Mouse (Mus musculus) lung, embryonic 15.5 days (tissue): Measurements from ENCODE around the gene Ehbp1. TPM values are rescaled to one million over a fixed set of nuclear protein-coding genes. Genes with fewer than 3 reads are reported as not detected.

ENCODE experiments used
- ATAC-seq: fragments of 200-750 bp; cut with Nextera tagmentation; 2 replicates; pipeline ENCODE4 v1.8.0; 2017; ENCODE audit warnings: moderate number of reproducible peaks, borderline replicate concordance; ENCODE audit not compliant: low FRiP score, low TSS enrichment; ENCODE audit errors: extremely low read depth
- H3K27ac ChIP-seq: fragments of 300-500 bp; sonication (generic); 2 replicates; pipeline ENCODE4 v1.5.1; 2015; ENCODE audit warnings: moderate library complexity, mild to moderate bottlenecking, inconsistent platforms
- H3K27me3 ChIP-seq: fragments of 300-500 bp; sonication (generic); 2 replicates; pipeline ENCODE4 v1.6.1; 2015; ENCODE audit warnings: inconsistent platforms
- H3K36me3 ChIP-seq: fragments of 300-500 bp; sonication (generic); 2 replicates; pipeline ENCODE4 v1.6.1; 2015; ENCODE audit warnings: inconsistent platforms
- H3K4me1 ChIP-seq: fragments of 300-500 bp; sonication (generic); 2 replicates; pipeline ENCODE4 v1.6.1; 2015; ENCODE audit warnings: inconsistent platforms
- H3K4me2 ChIP-seq: fragments of 300-500 bp; sonication (generic); 2 replicates; pipeline ENCODE4 v1.6.1; 2015; ENCODE audit warnings: inconsistent platforms, mild to moderate bottlenecking, moderate library complexity
- H3K4me3 ChIP-seq: fragments of 300-500 bp; sonication (generic); 2 replicates; pipeline ENCODE4 v1.5.1; 2015; ENCODE audit warnings: mild to moderate bottlenecking, inconsistent platforms
- H3K9ac ChIP-seq: fragments of 300-500 bp; sonication (generic); 2 replicates; pipeline ENCODE4 v1.6.1; 2015; ENCODE audit warnings: inconsistent platforms
- H3K9me3 ChIP-seq: fragments of 300-500 bp; sonication (generic); 2 replicates; pipeline ENCODE4 v1.6.1; 2016; ENCODE audit warnings: inconsistent platforms
- WGBS: fragments of 180-500 bp; shearing (Covaris S2); methylation state at CpG from one replicate; pipeline ENCODE4 v1.1.7; 2015; 5-methylcytosine and 5-hydroxymethylcytosine counted together
- polyA plus RNA-seq: library from polyadenylated mRNA; unstranded; fragments of >200 nt; fragmentation: Nextera tagmentation; extraction: Ambion mirVana; gene quantifications from 2 replicates; pipeline ENCODE4 v1.2.1, GENCODE M21; 2015

The Ehbp1 gene
- polyA plus RNA-seq, 1 experiment from 2014 or later = 11.2 TPM

DNA sequence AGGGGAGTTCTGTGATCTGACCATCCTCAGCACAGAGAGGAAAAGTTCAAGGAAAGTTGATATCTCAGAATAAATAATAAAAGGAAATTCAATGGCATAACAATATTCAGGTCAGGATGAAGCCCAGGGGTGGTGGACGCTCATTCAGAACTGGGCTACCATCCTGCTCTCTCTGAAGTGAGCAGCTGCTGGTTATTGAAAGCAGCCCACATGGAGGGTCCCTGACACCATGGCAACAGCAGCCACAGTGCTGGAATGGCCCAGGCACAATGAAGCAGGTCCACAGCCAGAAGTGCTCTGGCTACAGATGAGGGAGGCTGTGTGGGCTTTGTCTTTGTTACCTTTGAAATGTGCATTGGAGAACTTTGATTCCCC, 6.4 kb upstream of the Ehbp1 start:
- no peak for ATAC-seq
- peaks cover 15% of the 10 kb centered on the region for H3K4me1 ChIP-seq
- H3K9ac ChIP-seq = no peak overlapping the region
- no peak overlapping the region for H3K4me2 ChIP-seq
- H3K27me3 ChIP-seq = no peaks in the 10 kb centered on the region
- no peak overlapping the region for H3K4me3 ChIP-seq
- WGBS = 54% methylated on average over 1 of the region's 1 CpGs
- 0 out of 2 replicates have a peak overlapping the region, but pooled peaks have one; percentile 34 for H3K27ac ChIP-seq
- H3K36me3 ChIP-seq = no peaks in the 10 kb centered on the region
- H3K9me3 ChIP-seq = no peaks in the 10 kb centered on the region

DNA sequence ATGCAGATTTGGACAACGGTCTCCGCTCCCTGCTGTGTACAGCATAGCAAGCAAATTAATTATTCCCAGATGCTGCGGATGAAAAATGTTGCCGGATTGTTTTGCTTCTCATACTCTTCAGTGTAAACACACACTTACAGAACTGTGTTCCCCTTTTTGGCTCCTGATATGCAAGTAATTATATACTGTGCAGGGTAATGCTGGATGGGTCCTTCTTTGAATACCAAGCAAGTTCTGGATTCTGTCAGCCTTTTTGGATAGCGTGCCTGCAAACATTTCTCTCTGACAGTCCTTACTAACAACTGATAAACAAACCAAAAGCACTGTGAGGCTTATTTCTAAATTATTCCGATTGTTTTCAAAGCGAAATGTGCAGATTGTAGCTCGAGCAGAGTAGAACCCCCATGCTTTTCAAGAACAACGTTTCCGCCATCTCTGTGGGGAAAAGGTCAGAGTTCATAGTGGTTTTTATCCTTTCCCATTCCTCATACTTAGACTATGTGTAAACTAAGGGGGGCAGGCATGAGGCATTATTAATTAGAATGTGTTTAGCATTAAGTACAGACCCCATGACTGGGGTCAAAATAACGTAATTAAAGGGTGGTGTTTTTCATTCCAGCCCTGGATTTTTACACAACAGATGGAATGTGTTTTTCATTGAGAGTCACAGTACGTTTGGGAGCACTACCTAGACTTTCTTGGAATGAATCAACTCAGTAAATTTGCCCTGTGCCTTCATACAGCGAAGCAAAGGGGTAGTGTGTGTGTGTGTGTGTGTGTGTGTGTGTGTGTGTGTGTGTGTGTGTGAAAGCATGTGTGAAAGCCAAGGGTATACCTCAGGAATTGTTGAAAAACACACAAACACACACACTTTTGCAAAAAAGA, 5.8 kb upstream of the Ehbp1 start:
- Histone ChIP-seq H3K4me3 (no peak overlapping the region), H3K9me3 (no peaks in the 10 kb centered on the region), H3K9ac (no peak overlapping the region), H3K4me1 (peaks cover 18% of the 10 kb centered on the region), H3K27ac (peak overlapping the region; percentile 63), H3K27me3 (no peaks in the 10 kb centered on the region), H3K4me2 (no peak overlapping the region), H3K36me3 (no peaks in the 10 kb centered on the region)
- ATAC-seq = peak; percentile 84; the same call in 1 of the 2 replicates
- WGBS = 42% methylated on average over 13 of the region's 13 CpGs

DNA sequence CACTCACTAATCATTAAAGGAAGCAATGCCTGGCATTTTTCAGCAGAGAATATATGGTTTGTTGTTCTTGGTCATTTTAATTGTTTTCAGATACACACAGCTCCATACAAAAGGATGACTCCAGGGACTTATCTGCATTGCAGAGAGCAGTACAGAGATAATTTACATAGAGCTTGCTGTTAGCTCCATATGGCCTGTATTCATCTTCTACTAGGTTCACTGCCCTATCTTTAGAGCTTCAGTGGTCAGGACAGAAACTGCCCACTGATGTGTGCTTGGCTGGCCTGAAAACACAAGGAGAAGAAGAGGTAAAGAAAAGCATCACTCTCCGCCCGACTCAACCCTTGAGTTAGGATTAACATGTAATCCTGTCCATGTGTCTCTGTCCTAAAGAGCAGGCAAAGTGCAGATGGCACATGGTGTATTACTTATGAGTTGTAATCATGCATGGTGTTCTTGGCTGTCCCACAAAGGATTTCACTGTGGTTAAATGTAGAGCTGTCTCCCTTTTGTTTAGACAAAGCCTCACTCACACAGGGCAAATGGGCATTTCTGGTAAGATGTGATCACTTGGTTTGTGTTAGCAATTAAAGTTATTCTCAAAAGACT, 14.7 kb downstream of the Ehbp1 start:
- Histone ChIP-seq H3K9ac (no peak overlapping the region), H3K27me3 (no peaks in the 10 kb centered on the region), H3K36me3 (no peaks in the 10 kb centered on the region), H3K27ac (no peak overlapping the region), H3K9me3 (no peaks in the 10 kb centered on the region), H3K4me1 (no peaks in the 10 kb centered on the region), H3K4me2 (no peak overlapping the region), H3K4me3 (no peak overlapping the region)
- 63% methylated on average over 2 of the region's 2 CpGs for WGBS
- no peak for ATAC-seq

DNA sequence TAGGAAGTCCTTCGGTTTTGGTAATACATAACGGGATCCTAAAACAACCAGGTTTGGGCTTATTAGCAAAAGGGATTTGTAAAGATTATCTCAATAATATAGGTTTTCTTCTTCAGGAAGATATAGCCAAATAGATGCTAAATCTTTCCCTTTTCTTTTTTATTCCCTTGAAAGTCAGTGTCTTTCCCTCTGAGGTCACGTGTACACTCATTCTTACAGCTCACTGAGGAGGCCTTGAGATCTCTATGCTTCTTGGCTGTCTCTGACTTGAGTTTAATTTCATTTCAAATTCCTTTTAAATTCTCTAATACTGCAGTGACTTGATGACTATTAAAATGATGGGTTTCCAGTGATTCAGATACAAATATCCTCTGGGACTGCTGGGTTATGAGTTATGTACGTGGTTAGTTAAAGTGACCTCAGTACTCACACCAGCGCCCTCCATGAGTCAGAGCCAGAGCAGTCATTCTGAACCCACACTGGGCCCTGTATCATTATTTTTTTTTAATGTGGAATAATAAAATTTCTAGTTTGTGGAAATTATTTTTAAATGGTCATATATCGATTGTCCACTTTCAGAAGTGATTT, 24.2 kb downstream of the Ehbp1 start:
- Histone ChIP-seq H3K27me3 (no peaks in the 10 kb centered on the region), H3K27ac (no peak overlapping the region), H3K4me2 (no peak overlapping the region), H3K4me1 (no peaks in the 10 kb centered on the region), H3K4me3 (no peak overlapping the region), H3K9me3 (no peaks in the 10 kb centered on the region), H3K9ac (no peak overlapping the region), H3K36me3 (no peaks in the 10 kb centered on the region)
- no peak for ATAC-seq
- 87% methylated on average over 6 of the region's 6 CpGs for WGBS

DNA sequence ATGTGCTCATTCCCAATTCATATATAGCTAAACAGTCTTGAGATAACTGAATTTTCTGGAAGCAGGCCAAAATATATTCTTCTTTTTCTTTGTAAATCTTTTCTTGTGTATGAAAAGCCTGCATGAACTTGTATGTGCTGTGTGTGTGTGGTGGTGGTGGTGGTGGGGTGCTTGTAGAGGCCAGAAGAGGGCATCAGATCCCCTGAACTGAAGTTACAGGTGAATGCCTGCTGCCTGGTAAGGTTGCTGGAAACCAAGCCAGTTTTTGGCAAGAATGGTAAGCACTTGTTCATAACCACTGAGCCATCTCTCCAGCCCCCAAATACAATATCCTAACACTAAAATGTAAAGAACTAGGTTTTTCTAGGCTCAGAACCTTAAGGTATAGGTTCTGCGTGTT, 26.3 kb downstream of the Ehbp1 start:
- WGBS = 91% methylated on average over 1 of the region's 1 CpGs
- Histone ChIP-seq H3K27ac (no peak overlapping the region), H3K27me3 (no peaks in the 10 kb centered on the region), H3K4me1 (no peaks in the 10 kb centered on the region), H3K4me3 (no peak overlapping the region), H3K9ac (no peak overlapping the region), H3K9me3 (no peaks in the 10 kb centered on the region), H3K36me3 (no peaks in the 10 kb centered on the region), H3K4me2 (no peak overlapping the region)
- ATAC-seq = no peak

DNA sequence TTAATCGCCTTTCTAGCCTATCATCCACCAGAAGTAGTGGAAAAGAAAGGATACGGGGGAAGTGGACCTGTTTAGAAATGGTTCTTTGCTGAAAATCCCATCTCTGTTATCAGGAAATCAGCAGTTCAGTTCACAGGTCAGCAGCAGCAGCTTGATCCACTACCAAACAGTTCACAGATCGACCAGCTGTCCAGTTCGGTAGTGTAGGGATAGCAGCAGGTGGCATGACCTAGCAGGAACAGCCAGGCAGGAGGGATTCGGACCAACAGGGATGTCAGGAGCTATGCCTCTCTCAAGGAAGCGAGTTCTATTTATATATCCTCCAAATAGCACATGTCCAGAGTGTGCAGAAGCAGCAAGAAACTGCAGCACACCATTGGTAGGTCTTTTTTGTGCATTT, 40.9 kb downstream of the Ehbp1 start:
- Histone ChIP-seq H3K27ac (no peak overlapping the region), H3K4me3 (no peak overlapping the region), H3K4me2 (no peak overlapping the region), H3K27me3 (no peaks in the 10 kb centered on the region), H3K36me3 (no peaks in the 10 kb centered on the region), H3K9ac (no peak overlapping the region), H3K9me3 (no peaks in the 10 kb centered on the region), H3K4me1 (no peaks in the 10 kb centered on the region)
- 45% methylated on average over 6 of the region's 6 CpGs for WGBS
- ATAC-seq = no peak

DNA sequence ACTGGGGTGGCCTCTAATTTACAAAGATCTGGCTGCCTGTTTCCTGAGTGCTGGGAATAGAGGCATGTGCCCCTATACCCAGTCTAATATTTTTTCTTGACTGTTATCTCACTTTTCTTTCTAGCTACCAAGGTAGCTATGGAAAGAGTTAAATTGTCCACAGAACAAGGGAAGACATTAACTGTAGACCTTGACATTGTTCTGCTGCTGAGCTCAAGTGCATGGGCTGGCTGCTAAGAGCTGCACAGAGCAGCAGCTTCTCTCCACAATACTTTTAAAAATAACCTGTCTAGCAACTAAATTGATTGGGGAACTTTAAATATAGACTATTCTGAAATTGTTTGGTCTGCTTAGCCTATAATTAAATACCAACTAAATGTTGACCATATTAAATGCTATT, 52.9 kb downstream of the Ehbp1 start:
- no peak overlapping the region for H3K27ac ChIP-seq
- no peak overlapping the region for H3K4me3 ChIP-seq
- H3K9me3 ChIP-seq = no peaks in the 10 kb centered on the region
- ATAC-seq = no peak
- H3K9ac ChIP-seq = no peak overlapping the region
- H3K4me1 ChIP-seq = peaks cover 15% of the 10 kb centered on the region
- H3K4me2 ChIP-seq = no peak overlapping the region
- H3K36me3 ChIP-seq = no peaks in the 10 kb centered on the region
- H3K27me3 ChIP-seq = no peaks in the 10 kb centered on the region

DNA sequence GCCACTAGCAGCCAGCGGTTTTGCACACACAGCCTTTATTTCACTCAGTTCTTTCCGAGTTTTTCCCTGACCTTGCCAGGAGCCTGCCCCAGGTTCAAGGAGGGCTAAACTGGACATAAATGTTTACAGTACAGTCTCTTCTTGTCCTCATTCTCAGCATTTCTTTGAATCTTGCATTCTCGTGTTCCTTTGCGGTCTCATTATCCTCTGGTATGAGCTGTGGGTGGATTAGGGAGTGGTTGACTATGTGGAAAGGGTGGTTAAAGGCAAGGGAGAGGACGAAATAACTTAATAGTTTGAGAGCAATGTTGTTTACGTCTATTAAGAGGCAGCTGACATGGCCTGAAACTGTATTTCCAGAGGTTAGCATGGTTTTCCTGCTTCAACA, 54.6 kb downstream of the Ehbp1 start:
- Histone ChIP-seq H3K9me3 (no peaks in the 10 kb centered on the region), H3K4me1 (peaks cover 15% of the 10 kb centered on the region), H3K36me3 (0 out of 2 replicates have a peak, but pooled peaks cover 4% of the 10 kb centered on the region), H3K4me2 (peak overlapping the region; percentile 65), H3K4me3 (peak overlapping the region; percentile 91), H3K9ac (peak overlapping the region; percentile 71), H3K27ac (peak overlapping the region; percentile 92), H3K27me3 (no peaks in the 10 kb centered on the region)
- ATAC-seq = 0 out of 2 replicates have a peak, but pooled peaks have one; percentile 0
- WGBS = 2% methylated on average over 6 of the region's 6 CpGs

DNA sequence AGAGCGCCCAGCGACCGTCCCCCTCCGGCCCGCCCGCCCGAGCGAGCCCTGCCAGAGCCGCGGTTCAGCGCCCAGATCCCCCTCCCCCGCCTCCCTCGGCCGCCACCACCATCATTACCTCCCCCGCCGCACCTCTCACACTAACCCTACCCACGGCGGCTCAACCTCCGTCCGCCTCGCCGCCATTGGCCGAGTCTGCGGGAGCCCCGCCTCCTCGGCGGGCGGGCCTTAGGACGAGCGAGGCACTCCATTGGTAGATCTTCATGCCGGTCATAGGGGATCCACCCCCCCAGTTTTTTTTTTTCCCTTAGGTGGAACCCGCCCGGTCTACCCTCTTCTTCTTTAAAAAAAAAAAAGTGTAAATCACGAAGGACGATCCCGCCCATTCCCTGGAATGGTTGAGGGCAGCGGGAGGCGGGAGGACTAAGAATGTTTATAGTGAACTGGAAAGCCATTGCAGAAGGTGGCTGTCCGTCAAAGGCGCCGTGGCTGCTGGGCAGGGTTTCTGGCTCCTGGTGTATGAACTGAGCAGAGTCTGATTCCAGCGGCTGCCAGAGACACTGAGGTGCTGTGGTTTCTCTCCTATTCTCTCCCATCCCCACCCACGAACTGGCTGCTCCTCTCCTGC, 55.1 kb downstream of the Ehbp1 start:
- WGBS = under 1% methylated on average over 43 of the region's 43 CpGs
- Histone ChIP-seq H3K4me1 (peaks cover 15% of the 10 kb centered on the region), H3K36me3 (peaks cover 8% of the 10 kb centered on the region; the same call in 1 of the 2 replicates), H3K27me3 (no peaks in the 10 kb centered on the region), H3K4me2 (peak overlapping the region; percentile 84), H3K9me3 (no peaks in the 10 kb centered on the region), H3K27ac (peak overlapping the region; percentile 92), H3K4me3 (peak overlapping the region; percentile 91), H3K9ac (peak overlapping the region; percentile 85)
- peak; percentile 100 for ATAC-seq

DNA sequence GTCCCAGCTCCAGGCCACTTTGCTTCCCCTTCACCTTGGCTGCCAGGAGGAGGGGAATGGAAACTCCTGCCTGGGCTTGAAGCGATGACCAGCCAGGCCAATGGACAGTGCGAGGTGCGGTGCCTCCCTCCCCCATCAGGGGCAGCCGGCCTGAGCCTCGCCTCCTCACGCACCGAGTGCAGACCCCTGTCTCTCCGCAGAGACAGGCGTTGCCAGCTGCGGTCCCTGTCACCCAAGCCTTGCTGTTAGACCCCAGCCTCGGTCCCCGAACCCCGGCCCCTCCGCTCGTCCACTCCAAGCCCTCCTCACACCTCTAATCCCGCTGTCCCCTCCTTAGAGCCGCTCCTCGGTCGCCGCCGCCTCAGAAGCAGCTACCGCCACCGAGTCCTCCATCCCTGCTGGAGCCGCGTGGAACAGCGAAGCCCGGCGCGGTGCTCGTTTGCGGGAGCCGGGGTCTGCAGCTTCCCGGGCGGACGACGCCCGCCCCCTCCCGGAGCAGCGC, 55.7 kb downstream of the Ehbp1 start:
- Histone ChIP-seq H3K9ac (peak overlapping the region; percentile 85), H3K36me3 (peaks cover 11% of the 10 kb centered on the region; the same call in 1 of the 2 replicates), H3K27ac (peak overlapping the region; percentile 87), H3K27me3 (no peaks in the 10 kb centered on the region), H3K4me3 (peak overlapping the region; percentile 91), H3K4me2 (peak overlapping the region; percentile 84), H3K4me1 (peaks cover 15% of the 10 kb centered on the region), H3K9me3 (no peaks in the 10 kb centered on the region)
- peak; percentile 60 for ATAC-seq
- under 1% methylated on average over 39 of the region's 39 CpGs for WGBS

DNA sequence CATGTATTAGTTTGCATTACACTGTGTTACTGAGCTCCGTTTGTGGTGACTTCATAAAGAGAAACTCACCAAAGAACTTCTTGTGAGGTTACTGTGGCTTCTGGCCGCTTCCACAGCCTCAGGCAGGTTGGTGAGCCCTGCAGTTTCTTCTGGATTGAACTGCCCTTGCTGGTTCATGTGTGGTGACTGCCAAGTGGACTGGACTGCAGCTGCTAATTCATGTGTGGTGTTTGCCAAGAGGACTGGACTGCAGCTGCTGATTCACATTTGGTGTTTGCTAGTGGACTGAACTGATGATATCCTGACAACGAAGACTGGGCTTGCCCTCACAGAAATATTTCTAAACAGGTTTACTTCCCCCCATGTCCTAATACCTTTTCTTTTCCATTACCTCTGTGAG, 65.4 kb downstream of the Ehbp1 start:
- H3K9me3 ChIP-seq = 0 out of 2 replicates have a peak, but pooled peaks cover 3% of the 10 kb centered on the region
- H3K27me3 ChIP-seq = no peaks in the 10 kb centered on the region
- peaks cover 11% of the 10 kb centered on the region for H3K36me3 ChIP-seq
- WGBS = 94% methylated on average over 3 of the region's 3 CpGs
- no peak overlapping the region for H3K27ac ChIP-seq
- no peak for ATAC-seq
- H3K4me1 ChIP-seq = no peaks in the 10 kb centered on the region
- no peak overlapping the region for H3K4me2 ChIP-seq
- H3K4me3 ChIP-seq = no peak overlapping the region
- H3K9ac ChIP-seq = no peak overlapping the region
